Mouse (Mus musculus): ENCODE data around the gene Gm29735.
"Not testable (repeated sequence)": the region's sequence is repeated elsewhere in the genome, so short reads cannot be mapped to it uniquely, and the experiment has no call there.

Gene Gm29735

GRCm38 (mm10) chr7:142157013-142157412 lies at the start of gene Gm29735:
Gm29735 (minus strand) TSS chr7:142157113.
- DNase-seq: not testable (repeated sequence)

- no peak for DNase-seq
Observed at GRCm38 (mm10) chr7:142205488-142205887, 48.6 kb upstream of the Gm29735 start.

DNA sequence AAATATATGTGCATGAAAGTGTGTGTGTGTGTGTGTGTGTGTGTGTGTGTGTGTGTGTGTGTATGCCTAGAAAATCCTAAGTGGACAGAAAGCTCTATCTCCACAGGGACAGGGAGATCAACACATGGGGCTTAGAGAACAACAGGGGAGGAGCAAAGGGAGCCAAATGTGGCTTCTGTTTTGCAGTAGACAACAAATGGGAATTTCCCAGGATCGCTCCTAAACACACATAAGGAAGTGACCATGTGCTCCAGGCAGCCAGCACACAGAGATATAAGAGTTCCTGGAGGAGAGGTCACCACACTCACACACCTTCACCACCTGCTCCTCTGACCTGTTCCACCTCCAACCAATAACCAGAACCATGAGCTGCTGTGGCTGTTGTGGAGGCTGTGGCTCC lies 44.2 kb upstream of the Gm29735 start, which contains the start of gene Krtap5-3:
TSS of gene Krtap5-3 (plus strand) at position 301 of the 400 bp plus-strand sequence.
- DNase-seq: no peak

GRCm38 (mm10) chr7:142198748-142199147 lies 41.8 kb upstream of the Gm29735 start:
- DNase-seq: no peak

GRCm38 (mm10) chr7:142190289-142190688 lies 33.4 kb upstream of the Gm29735 start, which contains the start of gene Gm10153:
Gm10153 (minus strand) TSS chr7:142190389.
- no peak for DNase-seq

DNA sequence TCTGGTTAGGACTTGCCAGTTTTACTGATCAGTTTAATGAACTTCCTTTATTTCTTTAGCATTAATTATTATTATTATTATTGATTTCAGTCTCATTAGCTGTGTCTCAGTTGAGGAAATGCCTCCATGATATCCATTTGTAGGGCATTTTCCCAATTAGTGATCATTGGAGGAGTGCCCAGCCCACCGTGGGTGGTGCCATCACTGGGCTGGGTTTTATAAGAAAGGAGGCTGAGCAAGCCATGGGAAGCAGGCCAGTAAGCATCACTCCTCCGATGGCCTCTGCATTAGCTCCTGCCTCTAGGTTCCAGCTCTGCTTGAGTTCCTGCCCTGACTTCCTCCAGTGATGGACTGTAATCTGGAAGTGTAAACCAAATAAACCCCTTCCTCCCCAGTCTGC lies 31.2 kb upstream of the Gm29735 start:
- DNase-seq: no peak

GRCm38 (mm10) chr7:142181021-142181420 lies 24.1 kb upstream of the Gm29735 start:
- DNase-seq: no peak

DNA sequence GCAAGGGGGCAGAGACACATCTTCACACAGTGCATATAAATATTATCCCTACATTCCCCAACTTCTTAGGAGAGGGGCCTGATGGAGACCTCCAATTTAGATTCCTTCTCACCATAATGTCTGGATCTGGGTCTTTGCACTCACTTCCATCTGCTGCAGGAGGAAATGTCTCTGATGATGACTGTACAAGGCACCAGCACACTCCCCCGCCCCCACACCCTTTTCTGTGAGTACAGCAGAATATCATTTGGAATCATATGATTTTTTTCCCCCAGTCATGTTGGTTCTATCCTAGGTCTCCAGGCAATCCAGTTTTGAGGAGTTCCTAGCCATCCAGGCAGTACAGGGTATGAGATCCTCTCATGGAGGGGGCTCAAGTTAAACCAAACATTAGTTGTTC lies 21.8 kb upstream of the Gm29735 start:
- no peak for DNase-seq

DNA sequence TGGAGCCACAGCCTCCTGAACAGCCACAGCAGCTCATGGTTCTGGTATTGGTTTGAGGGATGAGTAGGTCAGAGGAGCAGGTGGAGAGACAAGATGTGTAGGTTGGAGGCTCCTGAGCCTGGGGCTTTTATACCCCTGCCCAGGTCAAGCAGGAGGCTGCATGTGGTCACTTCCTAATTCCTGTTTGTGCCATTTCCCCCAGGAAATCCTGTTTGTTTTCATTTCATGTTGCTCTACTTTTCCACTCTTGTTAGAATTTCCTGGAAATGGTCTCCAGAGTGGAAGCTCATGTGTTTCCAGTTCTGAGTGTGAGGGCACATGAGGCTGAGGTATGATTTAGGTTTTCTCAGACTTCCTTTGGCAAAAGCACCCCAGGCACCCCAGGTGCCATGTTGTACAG lies 19.0 kb upstream of the Gm29735 start, which contains the start of gene Krtap5-2:
TSS of gene Krtap5-2 (minus strand) at position 101 of the 400 bp plus-strand sequence.
- not testable (repeated sequence) for DNase-seq

GRCm38 (mm10) chr7:142169836-142170235 lies 12.9 kb upstream of the Gm29735 start:
- DNase-seq: no peak

DNA sequence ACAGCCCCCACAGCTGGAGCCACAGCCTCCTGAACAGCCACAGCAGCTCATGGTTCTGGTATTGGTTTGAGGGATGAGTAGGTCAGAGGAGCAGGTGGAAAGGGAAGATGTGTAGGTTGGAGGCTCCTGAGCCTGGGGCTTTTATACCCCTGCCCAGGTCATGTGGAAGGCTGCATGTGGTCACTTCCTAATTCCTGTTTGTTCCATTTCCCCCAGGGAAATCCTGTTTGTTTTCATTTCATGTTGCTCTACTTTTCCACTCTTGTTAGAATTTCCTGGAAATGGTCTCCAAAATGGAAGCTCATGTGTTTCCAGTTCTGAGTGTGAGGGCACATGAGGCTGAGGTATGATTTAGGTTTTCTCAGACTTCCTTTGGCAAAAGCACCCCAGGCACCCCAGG lies 8.7 kb upstream of the Gm29735 start, which contains the start of gene Gm4553:
TSS of gene Gm4553 (minus strand) at position 101 of the 400 bp plus-strand sequence.
- not testable (repeated sequence) for DNase-seq

- DNase-seq: no peak
Observed at GRCm38 (mm10) chr7:142159366-142159765, 2.5 kb upstream of the Gm29735 start.

GRCm38 (mm10) chr7:142155308-142155707 lies 1.6 kb downstream of the Gm29735 start:
- DNase-seq: no peak

DNA sequence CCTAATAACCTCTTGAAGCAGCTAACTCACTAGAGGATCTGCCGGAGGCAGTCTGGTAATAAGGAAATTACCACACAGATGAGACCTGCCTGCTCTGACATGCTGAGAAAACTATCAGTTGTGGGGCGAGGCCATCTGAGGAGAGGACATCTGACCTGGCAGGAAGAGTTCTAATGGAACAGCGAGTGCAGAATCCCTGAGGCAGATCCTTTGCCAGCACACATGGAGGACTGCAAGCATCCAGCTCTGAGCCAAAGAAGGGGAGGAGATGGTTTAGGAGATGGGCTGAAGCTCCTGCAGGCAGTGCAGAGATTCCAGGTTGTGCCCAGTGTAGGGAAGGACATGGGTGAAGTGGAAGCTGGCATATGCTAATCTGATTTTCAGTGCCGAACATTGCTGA lies 4.7 kb downstream of the Gm29735 start:
- DNase-seq: no peak

DNA sequence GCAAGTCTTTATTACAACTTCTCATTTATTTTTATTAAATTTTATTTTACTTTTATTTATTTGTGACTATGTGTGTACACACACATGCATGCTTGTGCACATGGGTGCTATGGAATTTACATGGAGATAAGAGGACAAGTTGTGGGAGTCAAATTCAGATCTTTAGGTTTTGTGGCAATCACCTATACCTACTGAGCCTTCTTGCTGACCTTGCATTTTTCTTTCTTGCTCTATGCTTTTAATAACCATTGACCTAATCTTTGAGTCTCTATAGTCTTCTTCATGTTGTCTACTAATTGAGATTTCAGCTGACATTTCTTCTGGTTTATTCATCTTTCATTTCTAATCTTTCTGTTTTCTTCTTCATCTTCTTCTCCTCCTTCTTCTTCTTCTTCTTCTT lies 8.3 kb downstream of the Gm29735 start:
- DNase-seq: no peak

GRCm38 (mm10) chr7:142146033-142146432 lies 10.9 kb downstream of the Gm29735 start:
- no peak for DNase-seq

DNA sequence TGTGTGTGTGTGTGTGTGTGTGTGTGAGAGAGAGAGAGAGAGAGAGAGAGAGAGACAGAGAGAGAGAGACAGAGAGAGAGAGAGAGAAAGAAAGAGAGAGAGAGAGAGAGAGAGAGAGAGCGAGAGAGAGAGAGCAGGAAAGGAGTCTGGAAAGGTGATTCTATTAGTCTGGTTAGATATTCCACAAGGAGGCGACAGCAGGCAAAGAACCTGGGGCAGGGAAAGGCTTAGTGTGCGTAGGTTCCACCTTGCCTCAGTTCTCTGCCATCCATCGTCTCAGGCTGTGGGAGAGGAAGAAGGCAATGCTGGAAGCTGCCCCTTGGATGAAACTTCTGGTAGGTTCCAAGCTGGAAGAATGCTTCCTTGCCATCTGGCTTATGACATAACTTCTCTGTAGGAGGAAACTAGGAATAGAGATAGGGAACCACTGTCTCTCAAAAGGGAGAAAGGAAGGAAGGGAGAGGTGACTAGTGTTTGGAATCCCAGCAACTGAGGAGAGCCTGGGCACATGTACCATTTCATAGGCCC lies 11.4 kb downstream of the Gm29735 start:
- no peak for DNase-seq

DNA sequence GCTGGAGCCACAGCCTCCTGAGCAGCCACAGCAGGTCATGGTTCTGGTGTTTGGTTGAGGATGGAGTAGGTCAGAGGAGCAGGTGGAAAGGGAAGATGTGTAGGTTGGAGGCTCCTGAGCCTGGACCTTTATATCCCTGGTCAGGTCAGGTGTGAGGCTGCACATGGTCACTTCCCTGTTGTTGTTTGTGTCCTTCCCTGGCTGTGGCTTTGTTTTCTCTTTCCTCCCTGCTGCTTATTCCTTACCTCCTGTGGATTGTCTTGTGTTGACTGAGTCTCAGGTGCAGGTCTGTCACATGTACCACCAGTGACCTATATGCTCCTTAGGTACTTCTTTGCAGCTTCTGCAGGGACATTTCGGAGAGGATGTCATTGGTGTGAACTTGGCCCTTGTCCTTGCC lies 12.4 kb downstream of the Gm29735 start, which contains the start of gene Gm45337:
TSS of gene Gm45337 (minus strand) at position 101 of the 400 bp plus-strand sequence.
- no peak for DNase-seq

GRCm38 (mm10) chr7:142143506-142144010 lies 13.4 kb downstream of the Gm29735 start:
- DNase-seq: not testable (repeated sequence)

DNA sequence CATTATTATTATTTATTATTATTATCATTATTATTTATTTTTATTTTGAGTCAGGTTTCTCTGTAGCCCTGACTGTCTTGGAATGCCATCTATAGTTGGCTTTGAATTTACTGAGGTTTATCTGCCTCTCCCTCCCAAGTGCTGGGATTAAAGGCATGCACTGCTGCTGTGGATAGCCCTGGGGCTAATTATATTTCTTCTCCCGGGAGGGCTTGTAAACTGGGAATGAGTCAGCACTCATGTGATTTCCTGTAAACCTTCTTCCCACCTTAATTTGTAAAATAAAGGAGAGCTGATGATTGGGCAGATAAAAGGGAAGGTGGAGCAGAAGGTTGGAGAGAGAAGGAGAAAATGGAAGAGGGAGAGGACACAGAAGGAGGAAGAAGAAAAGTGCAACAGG lies 16.2 kb downstream of the Gm29735 start:
- DNase-seq: no peak

DNA sequence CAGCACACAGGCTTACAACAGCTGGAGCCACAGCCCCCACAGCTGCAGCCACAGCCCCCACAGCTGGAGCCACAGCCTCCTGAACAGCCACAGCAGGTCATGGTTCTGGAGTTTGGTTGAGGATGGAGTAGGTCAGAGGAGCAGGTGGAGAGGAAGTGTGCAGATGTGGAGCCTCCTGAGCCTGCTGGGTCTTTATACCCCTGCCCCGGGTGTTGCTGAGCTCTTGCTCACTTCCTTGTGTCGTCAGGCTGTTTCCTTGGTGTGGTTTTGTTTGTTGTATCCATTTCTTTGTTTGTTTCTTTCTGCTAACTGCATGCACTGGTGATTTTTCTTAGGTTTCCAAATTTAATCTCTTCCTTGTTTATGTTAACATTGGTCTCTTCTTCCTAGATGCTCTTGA lies 21.0 kb downstream of the Gm29735 start, which contains the start of gene Gm39115:
TSS of gene Gm39115 (minus strand) at position 101 of the 400 bp plus-strand sequence.
- not testable (repeated sequence) for DNase-seq

- DNase-seq: no peak
Observed at GRCm38 (mm10) chr7:142134206-142134995, 22.5 kb downstream of the Gm29735 start.

DNA sequence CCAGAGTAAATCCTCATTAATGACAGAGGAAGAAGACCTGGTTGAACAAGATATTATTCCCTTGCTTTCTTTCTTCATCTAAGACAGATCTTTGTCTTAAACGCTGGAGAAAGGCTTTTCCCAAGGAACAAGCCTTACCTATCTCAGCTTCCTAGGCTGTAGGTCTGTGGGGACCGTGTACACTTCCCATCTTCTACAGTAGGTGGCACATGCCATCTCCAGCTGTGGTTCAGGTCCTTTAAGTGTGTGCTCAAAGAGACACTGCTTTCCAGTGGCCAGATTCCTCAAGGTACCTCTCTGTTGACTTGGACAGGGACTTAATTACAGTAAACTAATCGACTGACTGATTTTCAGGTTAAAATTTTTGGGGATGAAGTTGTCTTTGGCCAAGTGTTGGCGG lies 28.1 kb downstream of the Gm29735 start:
- no peak for DNase-seq

GRCm38 (mm10) chr7:142120629-142121028 lies 36.3 kb downstream of the Gm29735 start, which contains the start of gene Gm45618:
Gm45618 (minus strand) TSS chr7:142120729.
- DNase-seq: not testable (repeated sequence)

All from cerebellum, adult 9-11 months (tissue).